In genomic region chr9:104410211-104410610, GRCm38 (mm10) we compare ENCODE assay signal across 8 mouse cellular contexts.
DNase-seq lines count a peak whose midpoint lies in the region; ATAC-seq and TF ChIP-seq lines count a peak whose summit lies in the region.

No protein-coding gene starts in this region.

- TF ChIP-seq EP300 in liver, embryonic 14.5 days (IDR thresholded peaks at IDR 0.05; ENCODE audit: low read depth), result no peak

- H3K27me3 ChIP-seq in thymus, adult 2 months (ENCODE audit: control insufficient read depth, insufficient read depth, low read length), result peaks cover 7% of the 10 kb centered on the region; the same call in 1 of the 2 replicates
- H3K27me3 ChIP-seq in liver, embryonic 14.5 days (ENCODE audit: control insufficient read depth, insufficient read depth, low read length), result no peaks in the 10 kb centered on the region

- TF ChIP-seq CTCF in thymus, adult 2 months (IDR thresholded peaks at IDR 0.05; ENCODE audit: borderline replicate concordance, control insufficient read depth, extremely low read depth, insufficient read depth, low read length, poor library complexity), result no peak
- TF ChIP-seq CTCF in embryonic fibroblast, embryonic 13.5 days (IDR thresholded peaks at IDR 0.05; ENCODE audit: borderline replicate concordance, insufficient read depth, low read length), result 0 out of 2 replicates have a peak, but pooled peaks have one; percentile 5
- peak; percentile 59 for TF ChIP-seq CTCF in liver, embryonic 14.5 days (IDR thresholded peaks at IDR 0.05; ENCODE audit: low read depth)

- no peaks in the 10 kb centered on the region for H3K36me3 ChIP-seq in thymus, adult 2 months (ENCODE audit: control insufficient read depth, insufficient read depth, low read length)
- H3K36me3 ChIP-seq in liver, embryonic 14.5 days (replicated peaks; ENCODE audit: control insufficient read depth, insufficient read depth, low read depth), result no peaks in the 10 kb centered on the region

- DNase-seq in adrenal gland, adult (ENCODE audit: inconsistent age in 2 of 2, low spot score in 1 of 2), result peak; percentile 5 to 48
- DNase-seq in adrenal gland, adult 8-10 months, result no peak
- DNase-seq in thymus, adult 2 months, result peak; percentile 11
- no peak for DNase-seq in thymus, adult 18-20 months
- peak; percentile 14 to 19 for DNase-seq in kidney, adult 8-10 months
- peak in 1 of 3 experiments; percentile 4 for DNase-seq in liver, embryonic 14.5 days (ENCODE audit: low read depth in 3 of 3, low spot score in 3 of 3)
- peak; percentile 33 for DNase-seq in retina, adult 2 months (ENCODE audit: low read depth, low spot score)

- H3K4me1 ChIP-seq in thymus, adult 2 months (replicated peaks; ENCODE audit: control insufficient read depth, insufficient read depth, low read length), result peaks cover 4% of the 10 kb centered on the region; the same call in 1 of the 2 replicates
- H3K4me1 ChIP-seq in embryonic fibroblast, embryonic 13.5 days (ENCODE audit: control insufficient read depth, insufficient read depth, low read length), result no peaks in the 10 kb centered on the region
- H3K4me1 ChIP-seq in liver, embryonic 14.5 days (replicated peaks; ENCODE audit: control insufficient read depth in 2 of 2, insufficient read depth in 2 of 2, low read length in 1 of 2), result peaks cover 0 to 10% of the 10 kb centered on the region in 2 experiments; a peak in 2 of 4 replicates

- no peak overlapping the region for H3K4me2 ChIP-seq in liver, embryonic 14.5 days (ENCODE audit: low read depth)

- ATAC-seq in liver, embryonic 14.5 days (ENCODE audit: insufficient read depth), result no peak

- no peak for TF ChIP-seq POLR2A in thymus, adult 2 months (IDR thresholded peaks at IDR 0.05; ENCODE audit: control insufficient read depth, extremely low read depth, insufficient read depth, low read length, poor library complexity)
- TF ChIP-seq POLR2A in embryonic fibroblast, embryonic 13.5 days (IDR thresholded peaks at IDR 0.05; ENCODE audit: low read depth, low read length), result no peak

- 22% methylated on average over 5 of the region's 5 CpGs for WGBS in thymus, adult 2 months
- 3% methylated on average over 5 of the region's 5 CpGs for WGBS in liver, embryonic 14.5 days (ENCODE audit: insufficient replicate concordance)

- no peaks in the 10 kb centered on the region for H3K9me3 ChIP-seq in liver, embryonic 14.5 days (ENCODE audit: control insufficient read depth, low read length)

- H3K4me3 ChIP-seq in thymus, adult 2 months (ENCODE audit: control insufficient read depth, insufficient read depth, low read length), result no peak overlapping the region
- no peak overlapping the region for H3K4me3 ChIP-seq in embryonic fibroblast, embryonic 13.5 days (ENCODE audit: insufficient read depth, low read length)
- no peak overlapping the region for H3K4me3 ChIP-seq in liver, embryonic 14.5 days (ENCODE audit: insufficient read depth in 1 of 2, low read depth in 2 of 2, low read length in 2 of 2)

- no peak overlapping the region for H3K9ac ChIP-seq in liver, embryonic 14.5 days (replicated peaks)

- H3K27ac ChIP-seq in thymus, adult 2 months (ENCODE audit: control insufficient read depth, insufficient read depth, low read length), result no peak overlapping the region
- H3K27ac ChIP-seq in embryonic fibroblast, embryonic 13.5 days (ENCODE audit: insufficient read depth, low read length), result no peak overlapping the region
- H3K27ac ChIP-seq in liver, embryonic 14.5 days, result no peak overlapping the region

Comparison
In these comparisons a context has a peak if more than half of its experiments do, and no peak if none do; other contexts are left out.
1. DNase-seq: peak in adrenal gland, adult (2 of 2), thymus, adult 2 months (single experiment), kidney, adult 8-10 months (2 of 2) and retina, adult 2 months (single experiment); none in adrenal gland, adult 8-10 months (single experiment) and thymus, adult 18-20 months (0 of 2).